Mouse (Mus musculus) retina, adult 2 months (tissue): ENCODE data around the gene Htr5a.

ENCODE experiments used
- DNase-seq: peaks from one replicate; pipeline ENCODE4 v3.0.0-alpha.2; 2012; ENCODE audit warnings: low read depth, low spot score

Gene Htr5a

GRCm38 (mm10) chr5:27881261-27881660 lies 39.3 kb downstream of the Htr5a start:
- DNase-seq: no peak

- DNase-seq: no peak
Measured at GRCm38 (mm10) chr5:27888080-27888479, 46.1 kb downstream of the Htr5a start.

GRCm38 (mm10) chr5:27895961-27896360 lies 54.0 kb downstream of the Htr5a start:
- no peak for DNase-seq

- no peak for DNase-seq
Measured at GRCm38 (mm10) chr5:27899756-27900155, 57.8 kb downstream of the Htr5a start.

GRCm38 (mm10) chr5:27900186-27900585 lies 58.2 kb downstream of the Htr5a start:
- no peak for DNase-seq
